Mouse (Mus musculus) small intestine, adult 2 months (tissue): Measurements from ENCODE around the gene Cherp. TPM values are rescaled to one million over a fixed set of nuclear protein-coding genes. Genes with fewer than 3 reads are reported as not detected.
A peak's percentile ranks its signal among the peaks of the same experiment; 100 is the strongest.

Source experiments
- H3K27ac ChIP-seq: fragments of 200-500 bp; 2 replicates; pipeline ENCODE4 v1.5.1; 2012; ENCODE audit warnings: low read depth, low read length, control low read depth, inconsistent platforms; ENCODE audit not compliant: insufficient read depth
- H3K27me3 ChIP-seq: fragments of 200-500 bp; 2 replicates; pipeline ENCODE4 v1.6.1; 2012; ENCODE audit warnings: mild to moderate bottlenecking, moderate library complexity, low read length, inconsistent platforms; ENCODE audit not compliant: control insufficient read depth, insufficient read depth
- H3K36me3 ChIP-seq: fragments of 200-500 bp; 2 replicates; pipeline ENCODE4 v1.6.1; 2012; ENCODE audit warnings: mild to moderate bottlenecking, low read length, control low read depth, inconsistent platforms; ENCODE audit not compliant: control insufficient read depth, insufficient read depth
- H3K4me1 ChIP-seq: fragments of 200-500 bp; 2 replicates; pipeline ENCODE4 v1.6.1; 2012; ENCODE audit warnings: low read length, inconsistent platforms, mixed read lengths; ENCODE audit not compliant: control insufficient read depth, insufficient read depth, insufficient read length
- H3K4me3 ChIP-seq: fragments of 200-500 bp; 2 replicates; pipeline ENCODE4 v1.5.1; 2012; ENCODE audit warnings: low read depth, mild to moderate bottlenecking, control low read depth, inconsistent platforms, low read length, moderate library complexity
- CTCF ChIP-seq: fragments of 200-500 bp; IDR thresholded peaks from 2 replicates; pipeline ENCODE4 v1.5.1; 2012; ENCODE audit warnings: low read depth, mild to moderate bottlenecking, control low read depth, inconsistent platforms, low read length, moderate library complexity, mixed read lengths; ENCODE audit not compliant: insufficient replicate concordance, insufficient read length; ENCODE audit errors: extremely low read depth
- POLR2A ChIP-seq: fragments of 200-500 bp; IDR thresholded peaks from 2 replicates; pipeline ENCODE4 v1.6.1; 2012; ENCODE audit warnings: low read depth, mild to moderate bottlenecking, control low read depth, inconsistent platforms, low read length, moderate library complexity
- WGBS: fragments of 180-500 bp; shearing (Covaris S2); methylation state at CpG from one replicate; pipeline ENCODE4 v1.1.7; 2018; 5-methylcytosine and 5-hydroxymethylcytosine counted together
- polyA plus RNA-seq: library from polyadenylated mRNA; depleted of rRNA; stranded (reverse); fragments of >200 nt; gene quantifications from 2 replicates; pipeline ENCODE4 v1.2.3, GENCODE M21; 2012

Cherp gene
- polyA plus RNA-seq, 1 experiment: 43.8 TPM

DNA sequence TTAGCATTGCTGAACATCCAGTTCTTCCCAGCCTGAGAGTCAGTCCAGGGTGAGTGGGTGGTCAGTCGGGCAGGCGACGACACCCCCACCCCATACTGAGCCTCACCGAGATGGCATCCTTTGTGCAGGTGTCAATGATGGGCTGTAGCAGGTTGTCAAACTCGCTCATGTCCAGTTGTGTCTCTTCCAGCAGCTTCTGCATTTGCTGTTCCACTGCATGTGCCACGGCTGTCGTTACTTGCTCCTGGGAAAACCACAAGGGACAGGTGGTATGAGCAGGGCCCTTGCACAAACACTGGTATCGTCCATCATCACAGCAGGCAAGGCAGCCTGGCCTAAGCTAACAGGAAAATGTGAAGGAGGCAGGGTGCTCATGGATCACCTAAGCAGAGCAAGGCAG lies 5.0 kb downstream of the Cherp start:
- Histone ChIP-seq H3K4me3 (no peak overlapping the region), H3K27me3 (no peaks in the 10 kb centered on the region), H3K36me3 (peaks cover 65% of the 10 kb centered on the region), H3K4me1 (peaks cover 11% of the 10 kb centered on the region), H3K27ac (no peak overlapping the region; the same call in 1 of the 2 replicates)
- 94% methylated on average over 8 of the region's 8 CpGs for WGBS
- TF ChIP-seq POLR2A: no peak

DNA sequence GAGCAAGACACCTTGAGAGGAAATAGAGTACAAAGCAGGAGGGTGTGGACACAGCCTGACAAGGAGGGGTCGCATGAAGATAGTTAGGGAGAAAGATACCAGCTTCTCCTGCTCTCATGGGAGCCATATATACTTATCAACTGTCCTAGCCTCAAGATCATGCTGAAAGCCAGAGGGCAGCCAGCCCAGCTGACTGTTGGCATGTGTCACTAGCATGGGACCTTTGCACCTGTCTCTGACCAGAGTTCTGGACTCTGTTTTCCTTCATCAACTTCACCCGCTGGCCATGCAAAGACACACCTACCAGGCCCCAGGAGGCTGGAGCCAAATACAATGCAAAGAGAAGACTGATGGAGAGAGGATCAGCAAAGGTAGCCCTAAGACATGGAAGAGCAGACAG lies 5.8 kb downstream of the Cherp start:
- Histone ChIP-seq H3K4me1 (peaks cover 11% of the 10 kb centered on the region), H3K4me3 (no peak overlapping the region), H3K36me3 (peaks cover 69% of the 10 kb centered on the region), H3K27me3 (no peaks in the 10 kb centered on the region), H3K27ac (peak overlapping the region; percentile 70; the same call in 1 of the 2 replicates)
- WGBS: 62% methylated on average over 2 of the region's 2 CpGs
- no peak for TF ChIP-seq CTCF
- TF ChIP-seq POLR2A: no peak

DNA sequence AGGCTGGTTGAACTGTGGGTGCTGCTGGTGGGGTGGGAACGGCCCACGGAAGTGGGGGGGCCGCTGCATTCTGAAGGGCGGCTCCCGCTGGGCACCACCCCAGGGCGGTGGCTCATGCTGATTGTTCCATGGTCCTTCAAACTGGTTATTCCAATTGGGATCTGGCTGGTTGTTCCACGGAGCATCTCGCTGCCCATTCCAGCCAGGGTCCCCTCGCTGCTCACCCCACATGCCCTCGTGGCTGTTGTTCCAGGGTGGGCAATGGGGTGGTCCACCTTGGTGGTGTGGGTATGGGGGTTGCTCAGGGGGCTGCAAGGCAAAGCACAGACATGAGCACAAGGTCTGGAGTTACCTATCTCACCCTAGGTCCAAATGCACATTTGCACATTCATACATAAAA lies 10.8 kb downstream of the Cherp start:
- Histone ChIP-seq H3K4me3 (no peak overlapping the region), H3K27ac (no peak overlapping the region), H3K27me3 (no peaks in the 10 kb centered on the region), H3K4me1 (peaks cover 5% of the 10 kb centered on the region), H3K36me3 (peaks cover 87% of the 10 kb centered on the region)
- TF ChIP-seq CTCF: no peak
- no peak for TF ChIP-seq POLR2A
- 90% methylated on average over 10 of the region's 10 CpGs for WGBS

DNA sequence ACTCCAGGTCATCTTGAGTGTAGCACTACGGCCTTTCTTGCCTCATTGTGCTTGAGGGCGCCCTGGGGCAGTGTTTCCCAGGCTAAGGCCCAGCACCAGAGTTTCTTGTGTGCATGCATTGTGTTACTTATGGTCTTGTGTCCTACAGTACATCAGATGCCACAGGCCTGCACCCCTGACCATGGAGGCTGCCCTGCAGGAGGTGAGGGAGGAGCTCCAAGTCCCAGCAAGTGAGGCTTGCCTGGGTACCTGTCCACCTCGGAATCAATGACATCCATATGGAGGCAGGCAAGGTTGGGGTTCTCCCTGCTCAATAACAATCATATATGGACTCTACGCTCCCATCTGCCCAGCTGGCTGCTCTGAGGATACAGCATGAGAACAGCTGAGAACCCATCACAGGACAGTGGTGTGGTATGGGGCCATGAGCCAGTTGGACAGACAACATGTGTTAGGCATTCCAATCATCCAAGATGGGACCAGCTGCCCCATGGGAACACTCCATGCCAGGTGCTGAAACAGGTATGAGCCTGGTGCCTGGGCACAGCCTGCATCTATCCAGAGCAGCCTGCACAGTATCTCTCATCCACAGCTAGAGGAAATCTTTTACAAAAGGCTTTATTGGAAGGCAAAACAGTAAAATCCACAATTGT lies 15.0 kb downstream of the Cherp start:
- H3K36me3 ChIP-seq: peaks cover 54% of the 10 kb centered on the region
- TF ChIP-seq CTCF (no peak), POLR2A (no peak)
- no peaks in the 10 kb centered on the region for H3K27me3 ChIP-seq
- H3K4me1 ChIP-seq: no peaks in the 10 kb centered on the region; the same call in 1 of the 2 replicates
- no peak overlapping the region for H3K27ac ChIP-seq
- no peak overlapping the region for H3K4me3 ChIP-seq
- 85% methylated on average over 4 of the region's 4 CpGs for WGBS

DNA sequence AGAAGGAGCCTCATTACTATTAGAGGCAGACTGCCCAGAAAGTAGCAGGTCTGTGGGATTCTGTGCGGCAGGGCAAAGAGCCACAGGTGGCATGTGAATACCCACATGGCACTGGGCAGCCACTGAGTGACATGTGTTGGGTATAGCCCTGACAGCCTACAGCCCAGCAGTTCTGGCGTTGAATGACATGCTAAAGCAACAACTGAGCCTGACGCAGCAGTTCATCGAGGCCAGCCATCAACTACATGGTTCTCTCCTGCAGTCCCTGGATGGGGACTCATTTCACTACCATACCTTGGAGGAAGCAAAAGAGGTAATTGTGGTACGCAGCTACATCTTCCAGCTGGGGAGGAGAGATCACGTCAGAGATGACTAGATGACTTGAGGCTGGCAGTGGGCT lies 16.6 kb downstream of the Cherp start:
- Histone ChIP-seq H3K27ac (no peak overlapping the region), H3K27me3 (no peaks in the 10 kb centered on the region), H3K4me1 (no peaks in the 10 kb centered on the region; the same call in 1 of the 2 replicates), H3K4me3 (no peak overlapping the region), H3K36me3 (peaks cover 43% of the 10 kb centered on the region)
- no peak for TF ChIP-seq POLR2A
- no peak for TF ChIP-seq CTCF
- 89% methylated on average over 6 of the region's 6 CpGs for WGBS

DNA sequence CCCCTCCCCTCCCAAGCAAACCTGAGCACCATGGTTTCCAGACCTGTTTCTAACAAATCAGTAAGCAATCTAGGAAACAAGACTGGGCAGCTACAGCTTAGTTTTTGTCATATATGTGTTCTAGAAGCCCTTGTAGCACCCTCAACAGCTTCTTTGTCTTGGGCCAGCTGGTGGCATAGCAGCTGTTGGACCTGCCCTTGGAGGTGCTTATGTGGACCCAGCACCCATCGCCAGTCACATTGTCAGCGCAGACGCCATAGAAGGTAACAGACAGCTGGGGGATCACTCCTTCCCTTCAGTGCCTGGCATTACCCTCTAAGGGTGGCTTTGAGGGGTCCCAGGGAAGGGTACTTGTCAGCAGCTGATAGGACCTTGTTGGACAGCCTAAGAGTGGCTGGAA lies 17.2 kb downstream of the Cherp start:
- Histone ChIP-seq H3K27ac (no peak overlapping the region), H3K4me1 (no peaks in the 10 kb centered on the region; the same call in 1 of the 2 replicates), H3K4me3 (no peak overlapping the region), H3K36me3 (peaks cover 36% of the 10 kb centered on the region), H3K27me3 (no peaks in the 10 kb centered on the region)
- TF ChIP-seq CTCF (no peak), POLR2A (no peak)
- WGBS: 90% methylated on average over 3 of the region's 3 CpGs

DNA sequence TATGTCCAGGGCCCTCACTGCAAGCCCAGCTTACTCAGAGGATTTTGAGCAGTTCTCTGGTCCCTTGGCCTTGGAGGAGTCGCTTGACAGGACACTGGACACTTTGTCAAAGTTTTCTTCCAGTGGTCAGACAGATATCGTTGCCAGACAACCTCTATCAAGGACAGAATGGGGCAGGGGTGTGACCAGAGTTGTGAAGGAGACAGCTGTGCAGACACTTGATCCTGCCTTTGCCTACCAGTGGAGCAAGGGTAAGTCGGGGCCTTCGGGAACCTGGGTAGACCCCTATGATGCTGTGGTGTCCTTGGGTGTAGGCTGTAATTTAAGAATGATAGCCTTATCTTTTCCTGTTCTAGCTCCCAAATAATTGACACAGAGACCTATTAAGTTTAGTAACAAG lies 19.7 kb downstream of the Cherp start:
- Histone ChIP-seq H3K27me3 (no peaks in the 10 kb centered on the region), H3K27ac (no peak overlapping the region), H3K4me3 (no peak overlapping the region), H3K36me3 (peaks cover 13% of the 10 kb centered on the region; the same call in 1 of the 2 replicates), H3K4me1 (no peaks in the 10 kb centered on the region)
- no peak for TF ChIP-seq CTCF
- no peak for TF ChIP-seq POLR2A
- 85% methylated on average over 4 of the region's 4 CpGs for WGBS
